Mouse (Mus musculus) pancreas, adult 10 weeks (tissue): ENCODE measurements around the gene Capzb. TPM values are rescaled to one million over a fixed set of nuclear protein-coding genes. Genes with fewer than 3 reads are reported as not detected.

Experiments used
- polyA plus RNA-seq: library from polyadenylated mRNA; stranded (reverse); fragments of 350-450 nt; fragmentation: Illumina TruSeq; extraction: RNeasy Lipid Tissue Mini Kit (QIAGEN cat#74804); gene quantifications from one replicate; pipeline ENCODE4 v1.2.3, GENCODE M21; 2015; ENCODE audit warnings: low read depth, low replicate concordance; ENCODE audit not compliant: insufficient read depth

The Capzb gene
- polyA plus RNA-seq = 34.9 TPM

GRCm38 (mm10) chr4:139192499-139193175, at the start of gene Capzb:
Capzb (plus strand) TSS chr4:139192899.

GRCm38 (mm10) chr4:139310171-139310898, 117.6 kb downstream of the Capzb start, which contains the start of the genes Pqlc2 and Akr7a5:
Pqlc2 (minus strand) TSS chr4:139310708.
Akr7a5 (plus strand) TSS chr4:139310744.

Other genes with a start within 250 kb of the Capzb start
- gene Rnf186, start 225.8 kb upstream of the Capzb start, polyA plus RNA-seq = 1.1 TPM
- 2.5 TPM for gene Tmco4, start 220.0 kb upstream of the Capzb start, polyA plus RNA-seq
- not detected for gene Htr6, start 117.3 kb upstream of the Capzb start, polyA plus RNA-seq
- 49.0 TPM for gene Nbl1, start 99.9 kb upstream of the Capzb start, polyA plus RNA-seq
- gene Minos1, start 61.8 kb upstream of the Capzb start, polyA plus RNA-seq = 36.8 TPM
- 3.1 TPM for gene Pqlc2, start 117.8 kb downstream of the Capzb start, polyA plus RNA-seq
- gene Akr7a5, start 117.8 kb downstream of the Capzb start, polyA plus RNA-seq = 11.4 TPM
- gene Mrto4, start 159.7 kb downstream of the Capzb start, polyA plus RNA-seq = 12.8 TPM
- 3.4 TPM for gene Emc1, start 159.7 kb downstream of the Capzb start, polyA plus RNA-seq
- gene Ubr4, start 159.7 kb downstream of the Capzb start, polyA plus RNA-seq = 42.3 TPM